Mouse (Mus musculus) heart, postnatal 0 days (tissue): ENCODE data around the gene Efnb2. TPM values are rescaled to one million over a fixed set of nuclear protein-coding genes. Genes with fewer than 3 reads are reported as not detected.

Experiments used
- ATAC-seq: fragments of 200-750 bp; cut with Nextera tagmentation; 2 replicates; pipeline ENCODE4 v1.8.0; 2017; ENCODE audit warnings: low read depth, moderate number of reproducible peaks, moderate library complexity; ENCODE audit not compliant: insufficient read depth
- DNase-seq: peaks from one replicate; pipeline ENCODE4 v3.0.0-alpha.2; 2016; ENCODE audit warnings: low spot score
- H3K27ac ChIP-seq: fragments of 300-500 bp; sonication (generic); 2 replicates; pipeline ENCODE4 v1.5.1; 2014; ENCODE audit warnings: low read depth, mild to moderate bottlenecking
- H3K27me3 ChIP-seq: fragments of 300-500 bp; sonication (generic); 2 replicates; pipeline ENCODE4 v1.6.1; 2014; ENCODE audit warnings: low read length, mixed read lengths; ENCODE audit not compliant: control insufficient read depth, insufficient read depth
- H3K36me3 ChIP-seq: fragments of 300-500 bp; sonication (generic); replicated peaks from 2 replicates; pipeline ENCODE4 v1.6.1; 2014; ENCODE audit warnings: low read length, mixed read lengths; ENCODE audit not compliant: control insufficient read depth, insufficient read depth
- H3K4me1 ChIP-seq: fragments of 300-500 bp; sonication (generic); 2 replicates; pipeline ENCODE4 v1.6.1; 2014; ENCODE audit warnings: antibody characterized with exemption; ENCODE audit not compliant: control insufficient read depth, insufficient read depth
- H3K4me2 ChIP-seq: fragments of 300-500 bp; sonication (generic); 2 replicates; pipeline ENCODE4 v1.6.1; 2014; ENCODE audit warnings: low read depth, mild to moderate bottlenecking, low read length, moderate library complexity
- H3K4me3 ChIP-seq: fragments of 300-500 bp; sonication (generic); 2 replicates; pipeline ENCODE4 v1.5.1; 2014; ENCODE audit warnings: low read depth, low read length
- H3K9ac ChIP-seq: fragments of 300-500 bp; sonication (generic); replicated peaks from 2 replicates; pipeline ENCODE4 v1.6.1; 2014; ENCODE audit warnings: low read depth, low read length, mixed read lengths
- H3K9me3 ChIP-seq: fragments of 300-500 bp; sonication (generic); replicated peaks from 2 replicates; pipeline ENCODE4 v1.6.1; 2016; ENCODE audit warnings: low read length; ENCODE audit not compliant: control insufficient read depth
- CTCF ChIP-seq: IDR thresholded peaks from 2 replicates; pipeline ENCODE4 v1.5.1; 2016; ENCODE audit warnings: antibody characterized with exemption, control low read depth, low read depth
- EP300 ChIP-seq: IDR thresholded peaks from 2 replicates; pipeline ENCODE4 v1.6.1; 2016; ENCODE audit warnings: antibody characterized with exemption, low read depth
- WGBS: fragments of 180-500 bp; shearing (Covaris S2); extraction: QIAGEN DNeasy Blood & Tissue Kit; methylation state at CpG from one replicate; pipeline ENCODE4 v1.1.7; 2014; 5-methylcytosine and 5-hydroxymethylcytosine counted together
- polyA plus RNA-seq: library from polyadenylated mRNA; unstranded; fragments of >200 nt; fragmentation: Nextera tagmentation; extraction: Ambion mirVana; gene quantifications from 2 replicates; pipeline ENCODE4 v1.2.1, GENCODE M21; 2015
- total RNA-seq: library from RNA; depleted of rRNA; stranded (reverse); fragments of >200 nt; gene quantifications from 2 replicates; pipeline ENCODE4 v1.2.3, GENCODE M21; 2014; ENCODE audit warnings: low replicate concordance; rRNA removed

The Efnb2 gene
- total RNA-seq (13.8 and 16.9 TPM in 2 replicates), polyA plus RNA-seq (6.2 and 6.8 TPM in 2 replicates)

DNA sequence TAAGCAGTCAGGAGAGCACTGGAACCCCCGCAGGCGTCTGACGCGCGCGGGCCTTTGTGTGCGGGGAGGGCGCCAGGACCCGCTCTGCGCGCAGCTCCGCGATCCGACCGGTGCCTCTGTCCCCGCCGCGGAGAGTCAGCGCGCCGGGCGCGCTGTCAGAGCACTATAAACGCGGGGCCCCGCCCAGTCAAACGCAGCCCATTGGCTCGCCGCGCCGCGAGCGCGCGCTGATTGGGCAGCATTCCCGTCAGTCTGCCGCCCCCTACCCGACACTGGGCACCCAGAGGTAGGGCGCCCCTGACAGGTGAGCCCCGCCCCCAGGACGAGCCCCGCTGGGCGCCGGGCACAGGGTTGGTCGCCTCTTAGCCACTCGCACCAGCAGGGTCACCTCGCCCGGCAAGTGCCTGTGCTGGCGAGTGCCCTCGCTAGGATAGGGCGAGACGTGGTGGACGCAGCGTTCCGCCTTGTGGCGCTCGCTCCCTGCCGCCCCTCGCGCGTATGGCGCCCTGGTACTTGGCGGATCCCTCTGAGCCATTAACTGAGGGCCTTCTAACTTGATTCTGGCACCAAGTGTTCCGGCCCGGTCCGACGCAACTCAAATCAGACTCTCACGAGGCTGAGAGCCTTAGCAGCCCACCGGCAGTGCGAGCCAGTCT, at the start of gene Efnb2:
Gene Efnb2 (minus strand): TSS at position 140 of the 656 bp plus-strand sequence.
- Histone ChIP-seq H3K36me3 (0 out of 2 replicates have a peak, but pooled peaks cover 12% of the 10 kb centered on the region), H3K9me3 (no peaks in the 10 kb centered on the region), H3K4me1 (no peaks in the 10 kb centered on the region), H3K4me3 (peak within 1 kb of the TSS; percentile 79), H3K9ac (peak within 1 kb of the TSS; percentile 76), H3K27ac (peak within 1 kb of the TSS; percentile 75), H3K4me2 (peak within 1 kb of the TSS; percentile 96), H3K27me3 (no peaks in the 10 kb centered on the region)
- under 1% methylated on average over 70 of the region's 70 CpGs for WGBS
- ATAC-seq: peak; percentile 92
- peak; percentile 83 for TF ChIP-seq EP300
- TF ChIP-seq CTCF: no peak; the same call in 1 of the 2 replicates
- DNase-seq: peak; percentile 87

DNA sequence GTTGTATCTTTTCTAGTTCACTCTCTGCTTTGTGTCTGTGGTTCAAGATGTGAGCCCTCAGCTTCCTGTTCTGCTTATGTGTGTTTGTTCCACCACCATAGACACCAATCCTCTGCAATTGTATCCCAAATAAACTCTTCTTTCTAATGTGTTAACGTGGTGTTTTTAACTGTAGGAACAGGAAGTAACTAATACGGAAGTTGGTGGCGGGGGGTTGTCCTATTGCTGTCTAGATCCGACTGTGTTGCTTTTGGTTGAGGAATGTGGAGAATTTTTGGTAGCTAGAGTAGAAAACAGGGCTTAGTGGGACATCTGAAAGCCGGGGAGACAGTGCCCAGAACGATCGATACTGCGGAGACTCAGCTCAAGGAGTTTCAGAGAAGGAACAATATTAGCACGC, 43.8 kb upstream of the Efnb2 start:
- H3K36me3 ChIP-seq: no peaks in the 10 kb centered on the region
- no peaks in the 10 kb centered on the region for H3K9me3 ChIP-seq
- no peaks in the 10 kb centered on the region for H3K27me3 ChIP-seq
- H3K27ac ChIP-seq: no peak overlapping the region
- no peak overlapping the region for H3K4me3 ChIP-seq
- H3K4me2 ChIP-seq: no peak overlapping the region
- ATAC-seq: no peak
- no peak overlapping the region for H3K9ac ChIP-seq
- H3K4me1 ChIP-seq: no peaks in the 10 kb centered on the region
- TF ChIP-seq EP300 (no peak), CTCF (no peak)
- WGBS: 57% methylated on average over 9 of the region's 9 CpGs
- no peak for DNase-seq

DNA sequence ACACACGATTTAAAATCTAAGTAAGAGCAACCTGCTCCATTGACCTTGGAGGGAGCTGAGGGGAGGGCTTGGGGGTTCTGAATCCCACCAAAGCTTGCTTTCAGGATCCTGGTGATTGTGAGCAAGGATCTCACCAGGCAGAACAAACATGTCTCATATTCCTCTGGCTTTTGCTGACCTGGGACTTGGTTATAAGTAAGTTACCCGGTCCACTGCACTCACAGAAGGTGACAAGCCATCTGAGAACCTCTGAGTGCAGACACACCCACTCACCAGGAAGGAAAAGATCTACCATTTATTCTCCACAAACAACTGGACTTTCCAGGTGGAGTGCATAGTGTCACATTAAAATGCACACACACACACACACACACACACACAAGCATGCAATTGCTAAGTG, 42.6 kb upstream of the Efnb2 start:
- Histone ChIP-seq H3K4me3 (no peak overlapping the region), H3K27ac (no peak overlapping the region), H3K27me3 (no peaks in the 10 kb centered on the region), H3K9ac (no peak overlapping the region), H3K4me2 (no peak overlapping the region), H3K36me3 (no peaks in the 10 kb centered on the region), H3K9me3 (no peaks in the 10 kb centered on the region), H3K4me1 (no peaks in the 10 kb centered on the region)
- DNase-seq (no peak), ATAC-seq (no peak)
- WGBS: 52% methylated on average over 2 of the region's 2 CpGs
- TF ChIP-seq CTCF (no peak), EP300 (no peak)

DNA sequence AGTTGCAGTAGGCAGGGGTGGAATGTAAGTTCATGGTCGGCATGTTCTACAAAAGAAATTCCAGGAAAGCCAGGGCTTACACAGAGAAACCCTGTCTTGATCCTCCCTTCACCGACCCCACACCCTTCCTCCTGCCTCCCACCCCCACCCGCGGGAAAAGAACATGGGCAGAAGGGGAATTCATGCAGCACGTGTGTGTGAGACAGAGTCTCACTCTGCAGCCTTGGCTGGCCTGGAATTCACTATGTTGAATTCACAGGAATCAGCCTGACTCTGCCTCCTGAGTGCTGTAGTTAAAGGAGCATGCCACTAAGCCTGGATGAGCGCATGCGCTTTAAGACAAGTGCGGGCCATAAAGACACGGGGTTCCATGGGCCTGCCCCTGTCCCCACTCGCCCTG, 39.8 kb upstream of the Efnb2 start:
- DNase-seq (no peak), ATAC-seq (no peak)
- no peak overlapping the region for H3K4me2 ChIP-seq
- H3K36me3 ChIP-seq: no peaks in the 10 kb centered on the region
- no peaks in the 10 kb centered on the region for H3K9me3 ChIP-seq
- 85% methylated on average over 10 of the region's 10 CpGs for WGBS
- no peak overlapping the region for H3K9ac ChIP-seq
- no peak for TF ChIP-seq EP300
- H3K27ac ChIP-seq: no peak overlapping the region
- H3K27me3 ChIP-seq: no peaks in the 10 kb centered on the region
- H3K4me1 ChIP-seq: no peaks in the 10 kb centered on the region
- H3K4me3 ChIP-seq: no peak overlapping the region

DNA sequence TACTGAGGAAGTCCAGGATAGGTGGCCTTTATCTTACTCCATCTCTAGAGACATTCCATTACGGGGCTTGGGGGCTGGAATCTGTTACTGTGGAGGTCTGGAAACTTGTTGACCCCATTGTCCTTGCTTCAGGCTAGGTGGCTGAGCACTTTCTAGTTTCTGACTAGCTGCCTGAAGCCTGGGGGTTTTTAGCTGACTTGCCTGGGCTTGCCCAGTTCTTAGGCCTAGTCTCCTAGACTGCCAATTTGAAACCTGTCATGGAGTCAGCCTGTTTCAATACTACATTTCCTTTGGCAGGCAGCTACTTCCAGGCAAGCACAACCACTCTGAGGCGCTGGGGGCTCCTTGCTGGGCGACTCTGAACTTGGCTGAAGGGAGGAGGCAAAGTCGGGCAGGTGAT, 39.2 kb upstream of the Efnb2 start:
- H3K4me2 ChIP-seq: no peak overlapping the region
- H3K27ac ChIP-seq: no peak overlapping the region
- ATAC-seq (no peak), DNase-seq (no peak)
- no peaks in the 10 kb centered on the region for H3K4me1 ChIP-seq
- H3K4me3 ChIP-seq: no peak overlapping the region
- no peaks in the 10 kb centered on the region for H3K9me3 ChIP-seq
- no peaks in the 10 kb centered on the region for H3K27me3 ChIP-seq
- 76% methylated on average over 4 of the region's 4 CpGs for WGBS
- no peak for TF ChIP-seq EP300
- no peak overlapping the region for H3K9ac ChIP-seq
- H3K36me3 ChIP-seq: no peaks in the 10 kb centered on the region
